Mouse (Mus musculus): ENCODE data around the gene Exoc3l4.

DNA sequence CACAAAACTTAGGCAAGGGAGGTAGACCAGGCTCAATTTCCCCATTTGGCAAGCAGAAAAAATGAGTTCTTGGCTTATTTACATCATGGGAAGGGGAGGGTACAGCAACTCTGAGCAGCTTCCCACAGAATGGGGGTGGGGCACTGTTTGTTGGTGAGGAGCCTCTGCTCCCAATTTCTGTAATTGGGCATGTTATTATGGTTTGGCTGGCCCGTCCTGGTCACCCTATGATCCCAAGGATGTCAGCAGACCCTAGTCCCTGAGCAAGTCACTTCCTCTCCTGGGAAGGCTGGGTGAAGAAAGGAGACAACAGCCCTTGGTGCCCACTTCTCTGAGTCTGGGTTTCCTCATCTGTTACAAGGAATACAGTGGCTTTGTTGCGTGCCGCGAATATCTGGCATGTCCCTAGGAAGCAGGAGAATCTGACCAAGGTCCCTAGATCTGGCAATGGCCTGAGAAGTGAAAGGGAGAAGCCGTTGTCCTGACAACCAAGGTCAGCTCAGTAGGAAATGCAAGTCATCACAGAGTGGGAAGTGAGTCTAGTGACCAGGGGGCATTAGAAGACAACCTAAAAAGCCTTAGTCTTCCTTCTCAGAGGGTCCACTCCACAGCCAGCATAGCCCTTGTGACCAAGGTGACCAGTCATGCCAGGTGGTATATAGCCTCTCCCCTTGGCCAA, 20.5 kb downstream of the Exoc3l4 start:
- TF ChIP-seq CTCF (conservative IDR thresholded peaks at IDR 0.05; ENCODE audit: low read length) (no peak), NANOG (IDR thresholded peaks at IDR 0.05; ENCODE audit: borderline replicate concordance, low read length) (no peak), POU5F1 (IDR thresholded peaks at IDR 0.05; ENCODE audit: borderline replicate concordance, low read length) (no peak)

Measured in E14TG2a.4 (cell line).